Mouse (Mus musculus) liver, adult 2 months (tissue): ENCODE measurements around the gene Sema5a.

ENCODE experiments used
- CTCF ChIP-seq: fragments of 200-500 bp; IDR thresholded peaks from 2 replicates; pipeline ENCODE4 v1.5.1; 2011; ENCODE audit warnings: low read depth, low read length, control low read depth
- POLR2A ChIP-seq: fragments of 200-500 bp; IDR thresholded peaks from 2 replicates; pipeline ENCODE4 v1.6.1; 2011; ENCODE audit warnings: low read length, control low read depth; ENCODE audit not compliant: insufficient read depth; ENCODE audit errors: extremely low read depth

DNA sequence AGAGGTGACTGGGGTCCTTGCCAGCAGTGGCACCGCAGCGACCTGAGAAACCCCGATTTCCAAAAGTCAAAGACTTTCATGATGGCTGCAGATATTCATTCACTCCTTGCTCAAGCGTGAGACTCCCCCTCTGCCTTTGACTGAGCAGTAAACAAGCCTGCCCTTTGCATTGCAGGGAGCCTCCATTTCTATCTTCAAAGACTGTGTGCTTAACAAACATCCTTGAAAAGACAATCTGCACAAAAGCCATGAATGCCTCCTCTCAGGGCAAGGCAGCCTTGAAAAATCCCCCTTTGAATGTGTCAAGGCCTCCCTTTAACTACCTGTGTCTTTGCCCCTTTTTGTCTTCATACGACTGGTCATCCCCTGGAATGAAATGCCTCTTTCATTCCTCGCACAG lies 51.9 kb downstream of the Sema5a start:
- no peak for TF ChIP-seq POLR2A
- no peak for TF ChIP-seq CTCF
